Mouse (Mus musculus) thymus, postnatal 4 days (tissue): Measurements from ENCODE around the gene C130060K24Rik.

Source experiments
- DNase-seq: peaks from one replicate; pipeline ENCODE4 v3.0.0; 2021

The C130060K24Rik gene

GRCm38 (mm10) chr6:65380918-65381772, at the start of gene C130060K24Rik:
Gene C130060K24Rik (plus strand): TSS chr6:65381105.
- peak; percentile 14 for DNase-seq

GRCm38 (mm10) chr6:65334246-65334645, 46.7 kb upstream of the C130060K24Rik start:
- no peak for DNase-seq

- no peak for DNase-seq
These were observed 41.5 kb upstream of the C130060K24Rik start for GRCm38 (mm10) chr6:65339391-65339790.

GRCm38 (mm10) chr6:65341360-65341759, 39.5 kb upstream of the C130060K24Rik start:
- DNase-seq: no peak

GRCm38 (mm10) chr6:65347736-65348135, 33.2 kb upstream of the C130060K24Rik start:
- DNase-seq: no peak

- DNase-seq: no peak
These were observed 32.6 kb upstream of the C130060K24Rik start for GRCm38 (mm10) chr6:65348255-65348654.

- DNase-seq: no peak
These were observed 29.3 kb upstream of the C130060K24Rik start for GRCm38 (mm10) chr6:65351622-65352021.

- no peak for DNase-seq
These were observed 5.0 kb upstream of the C130060K24Rik start for GRCm38 (mm10) chr6:65375918-65376317.

- no peak for DNase-seq
These were observed 41.0 kb downstream of the C130060K24Rik start for GRCm38 (mm10) chr6:65421888-65422287.

GRCm38 (mm10) chr6:65427065-65427464, 46.2 kb downstream of the C130060K24Rik start:
- no peak for DNase-seq

GRCm38 (mm10) chr6:65433159-65433558, 52.3 kb downstream of the C130060K24Rik start:
- DNase-seq: no peak

- no peak for DNase-seq
These were observed 72.6 kb downstream of the C130060K24Rik start for GRCm38 (mm10) chr6:65453465-65453864.

GRCm38 (mm10) chr6:65465294-65465693, 84.4 kb downstream of the C130060K24Rik start:
- no peak for DNase-seq

GRCm38 (mm10) chr6:65470320-65470719, 89.4 kb downstream of the C130060K24Rik start:
- DNase-seq: no peak

GRCm38 (mm10) chr6:65472455-65472854, 91.5 kb downstream of the C130060K24Rik start:
- DNase-seq: no peak

GRCm38 (mm10) chr6:65498786-65499185, 117.9 kb downstream of the C130060K24Rik start:
- DNase-seq: no peak
